Mouse (Mus musculus) heart, postnatal 36 days (tissue): ENCODE results near the gene Mtmr2. TPM values are rescaled to one million over a fixed set of nuclear protein-coding genes. Genes with fewer than 3 reads are reported as not detected.

Experiments
- DNase-seq, 2 experiments: peaks; one replicate each; pipeline ENCODE4 v3.0.0; 2021 to 2022
- intact Hi-C: fragments of 180-260 bp; cut with DNase I; formaldehyde crosslinking; loops from one replicate; pipeline ENCODE4 v1.15.1; 2025
- total RNA-seq, 2 experiments: library from RNA; stranded (reverse); gene quantifications; 2 replicates each; pipeline ENCODE4 v1.2.3; 2021

Gene Mtmr2
- total RNA-seq, 2 experiments from 2014 or later: 24.7 to 26.3 TPM

DNA sequence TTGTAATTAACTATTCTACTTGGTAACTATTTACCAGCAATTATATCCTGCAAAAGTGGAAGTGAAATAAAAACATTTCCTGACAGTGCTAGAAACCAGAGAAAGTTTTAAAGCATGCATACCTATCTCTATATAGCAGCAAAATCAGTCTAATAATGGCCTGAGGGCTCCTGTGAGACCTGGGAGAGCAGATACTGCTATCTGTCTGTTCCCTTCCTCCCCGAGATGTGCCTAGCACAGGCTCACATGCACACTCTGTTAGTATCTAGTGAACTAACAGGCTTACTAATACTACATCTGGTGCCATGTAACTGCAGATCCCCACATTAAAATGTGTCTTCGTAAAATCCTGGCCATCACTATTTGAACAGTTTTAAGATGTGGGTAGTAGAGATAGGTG, 46.5 kb downstream of the Mtmr2 start:
- no peak for DNase-seq
- intact Hi-C loops: no loop called here

DNA sequence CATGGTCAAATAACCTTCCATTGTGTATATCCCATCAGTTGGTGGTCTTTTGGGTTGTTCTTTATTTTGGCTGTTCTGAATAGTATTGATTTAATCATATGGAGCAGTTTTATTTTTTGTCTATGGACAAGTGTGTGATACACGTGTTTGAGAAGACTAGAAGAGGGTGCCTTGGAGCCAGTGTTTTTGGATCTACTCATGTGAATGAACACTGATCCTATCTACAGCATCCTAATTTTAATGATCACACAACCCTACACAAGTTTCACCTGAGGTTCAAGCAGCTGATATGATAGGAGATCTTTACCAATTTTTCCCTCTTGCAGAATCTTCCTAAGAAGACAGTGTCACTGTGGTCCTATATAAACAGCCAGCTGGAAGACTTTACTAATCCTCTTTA, 56.3 kb downstream of the Mtmr2 start:
- intact Hi-C loops: loop anchor here (5.0 kb wide), 1 partner anchor 572 kb away; no protein-coding TSS in a partner anchor
- no peak for DNase-seq

DNA sequence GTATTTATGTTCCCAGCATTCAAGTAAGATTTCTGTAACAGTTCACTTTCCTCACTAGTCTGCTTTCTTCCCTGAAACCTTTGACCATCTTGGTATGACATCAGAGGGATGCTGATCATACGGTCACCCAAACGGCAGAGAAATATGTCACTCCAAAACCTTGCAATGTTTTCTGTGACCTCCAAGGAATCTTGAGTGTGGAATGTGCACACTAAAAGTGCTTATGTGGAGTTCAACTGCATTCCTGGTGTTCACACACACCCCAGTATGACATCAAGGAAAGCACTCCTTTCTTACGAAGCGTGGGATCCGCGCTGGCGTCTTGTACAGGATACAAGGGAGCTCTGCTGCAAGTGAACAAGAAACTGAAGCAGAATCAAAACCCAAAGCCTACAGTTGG, 58.6 kb downstream of the Mtmr2 start:
- intact Hi-C loops: no loop called here
- no peak for DNase-seq

DNA sequence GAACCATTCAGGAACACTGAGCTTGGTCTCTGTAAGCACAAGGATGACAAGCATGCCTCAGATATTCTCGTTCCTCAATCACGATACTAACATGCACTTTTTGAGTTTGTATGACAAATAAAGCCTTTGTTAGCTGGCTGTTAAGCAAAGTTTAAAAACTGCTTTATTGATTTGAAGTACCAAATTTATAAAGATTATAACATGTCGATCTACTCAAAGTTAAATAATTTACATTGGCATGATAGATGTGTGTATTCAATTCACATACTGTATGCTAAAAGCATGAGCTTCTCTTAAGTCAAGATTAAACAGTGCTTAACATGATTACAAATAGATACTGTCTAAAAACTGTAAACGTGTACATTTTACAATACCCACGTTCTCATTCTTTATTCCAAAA, 59.4 kb downstream of the Mtmr2 start:
- DNase-seq: no peak
- intact Hi-C loops: no loop called here

DNA sequence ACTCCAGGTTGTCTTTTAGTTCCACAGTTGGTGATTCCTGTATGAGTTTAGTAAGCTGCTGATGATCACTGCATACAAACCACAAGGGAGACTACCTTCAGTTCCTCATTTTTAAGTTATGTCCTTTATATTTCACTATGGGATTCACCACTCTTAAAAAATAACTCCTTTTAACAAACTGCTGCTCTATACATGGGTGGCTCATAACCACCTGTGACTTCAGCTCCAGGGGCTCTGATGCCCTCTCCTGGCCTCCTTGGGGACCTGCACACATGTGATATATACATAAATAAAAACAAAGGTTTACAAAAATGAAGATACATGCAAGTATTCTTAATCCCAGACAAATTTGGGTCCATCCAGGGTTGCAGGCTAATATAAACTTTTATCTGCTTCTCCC, 61.7 kb downstream of the Mtmr2 start:
- DNase-seq: no peak
- intact Hi-C loops: no loop called here

DNA sequence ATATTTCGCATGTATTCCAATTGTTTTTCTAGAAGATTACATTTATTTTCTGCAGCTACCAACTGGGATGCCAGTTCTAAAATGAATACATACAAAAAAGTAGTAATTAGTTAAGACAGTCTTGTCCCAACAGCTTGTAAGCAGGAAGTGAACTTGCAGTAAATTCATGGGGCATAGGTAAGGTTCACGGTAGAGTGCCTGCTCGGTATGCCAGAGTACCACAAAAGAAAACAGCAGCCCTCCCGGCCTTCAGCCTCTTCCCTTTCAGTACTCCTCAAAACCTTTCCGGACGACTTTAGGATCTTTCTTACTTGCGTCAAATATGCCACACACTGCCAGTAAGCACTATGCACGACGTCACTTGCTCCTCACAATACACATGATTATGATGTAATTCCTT, 70.2 kb downstream of the Mtmr2 start:
- intact Hi-C loops: no loop called here
- no peak for DNase-seq

DNA sequence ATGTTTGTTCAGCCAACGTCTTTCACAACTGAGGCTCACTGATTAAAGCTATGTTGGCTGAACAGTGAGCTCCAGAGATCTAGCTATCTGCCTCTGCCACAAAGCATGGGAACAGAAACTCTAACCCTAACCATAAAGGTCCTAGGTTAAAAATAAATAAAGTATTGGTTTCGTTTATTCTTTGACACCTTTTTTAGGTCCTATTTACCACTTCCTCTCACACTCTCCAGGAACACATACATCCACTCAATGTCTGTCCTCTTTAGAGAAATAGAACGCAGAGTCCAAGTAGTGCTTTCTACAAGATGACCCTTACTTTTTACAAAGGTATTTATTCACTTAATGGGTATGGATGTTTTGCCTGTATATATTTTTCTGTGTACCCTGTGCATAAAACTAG, 72.6 kb downstream of the Mtmr2 start:
- intact Hi-C loops: no loop called here
- no peak for DNase-seq

DNA sequence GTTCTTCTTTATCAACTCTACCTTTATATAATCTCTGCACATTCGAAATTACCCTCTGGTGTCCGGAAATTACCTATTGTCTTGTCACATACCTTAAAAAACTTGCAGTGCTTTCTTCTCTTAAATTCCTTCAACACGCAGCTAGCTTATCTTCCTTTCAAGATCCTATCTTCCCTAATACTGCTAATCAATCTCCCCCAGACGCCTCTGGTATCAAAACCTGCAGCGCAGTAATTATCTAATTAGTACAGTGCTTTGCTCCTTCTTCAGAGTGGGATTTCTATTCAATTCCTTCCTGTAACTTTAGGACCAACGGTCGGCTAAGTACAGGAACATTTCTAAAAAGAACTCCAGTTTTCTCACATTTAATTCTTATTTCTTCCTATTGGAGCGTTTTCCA, 77.7 kb downstream of the Mtmr2 start:
- intact Hi-C loops: loop anchor here (2.0 to 5.0 kb wide), 2 partner anchors 581 to 676 kb away; partner anchors contain the start of genes Cwc15, Jrkl and Kdm4d
- DNase-seq: no peak

DNA sequence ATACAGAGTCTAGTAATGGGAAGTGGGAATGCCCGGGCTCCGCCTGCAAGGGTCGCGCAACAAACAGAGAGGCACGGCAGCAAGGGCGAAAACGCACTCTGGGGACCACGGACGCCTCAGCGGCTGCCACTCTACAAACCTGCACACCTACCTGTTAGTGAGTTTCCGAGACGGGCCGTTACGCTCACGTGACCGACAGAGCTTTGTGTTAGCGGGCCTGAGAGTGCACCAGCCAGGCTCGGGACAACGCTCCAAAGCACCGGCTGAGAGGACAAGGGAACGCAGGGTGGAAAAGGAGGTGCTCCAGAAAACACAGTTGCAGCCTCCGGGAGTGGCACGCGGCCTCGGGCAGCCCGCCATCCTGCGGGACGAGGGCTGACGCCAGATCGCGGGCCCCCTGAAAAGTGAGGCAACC, 78.2 kb downstream of the Mtmr2 start:
- intact Hi-C loops: loop anchor here (5.0 kb wide), 1 partner anchor 676 kb away; the partner anchor contains the start of genes Cwc15 and Kdm4d
- no peak for DNase-seq

DNA sequence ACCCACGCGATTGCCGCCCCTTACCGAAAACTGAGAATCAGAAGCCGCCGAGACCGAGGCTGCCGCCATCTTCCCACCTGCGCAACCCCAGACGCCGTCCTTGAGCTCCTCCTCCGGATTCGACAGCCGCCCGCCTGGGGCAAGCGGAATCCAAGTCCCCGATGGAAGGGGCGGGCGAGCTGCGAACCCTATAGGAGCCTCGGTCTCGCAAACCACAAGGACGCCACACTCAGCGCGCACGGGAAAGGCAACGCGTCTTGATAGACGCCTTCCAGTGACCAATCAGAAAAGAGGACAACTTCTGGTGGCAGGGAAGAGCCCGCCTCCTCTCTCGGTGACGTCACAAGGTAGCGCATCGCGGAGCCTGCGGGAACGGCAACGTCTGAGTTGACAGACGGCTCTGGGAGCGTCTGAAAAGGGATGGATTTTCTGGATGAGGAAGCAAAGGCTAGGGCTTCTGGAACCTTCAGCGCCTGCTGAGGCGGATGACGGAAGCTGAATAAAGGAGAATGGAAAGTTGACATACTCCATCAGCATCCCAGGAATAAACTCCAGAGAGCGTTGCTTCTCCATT, 78.7 kb downstream of the Mtmr2 start, which contains the start of gene Cep57:
Gene Cep57, minus strand, starts transcription at position 276 of the 574 bp plus-strand sequence.
- intact Hi-C loops: loop anchor here (1.0 to 5.0 kb wide), 2 partner anchors 78 to 675 kb away; partner anchors contain the start of genes Cwc15 and Kdm4d
- DNase-seq: peak; percentile 91 to 95

DNA sequence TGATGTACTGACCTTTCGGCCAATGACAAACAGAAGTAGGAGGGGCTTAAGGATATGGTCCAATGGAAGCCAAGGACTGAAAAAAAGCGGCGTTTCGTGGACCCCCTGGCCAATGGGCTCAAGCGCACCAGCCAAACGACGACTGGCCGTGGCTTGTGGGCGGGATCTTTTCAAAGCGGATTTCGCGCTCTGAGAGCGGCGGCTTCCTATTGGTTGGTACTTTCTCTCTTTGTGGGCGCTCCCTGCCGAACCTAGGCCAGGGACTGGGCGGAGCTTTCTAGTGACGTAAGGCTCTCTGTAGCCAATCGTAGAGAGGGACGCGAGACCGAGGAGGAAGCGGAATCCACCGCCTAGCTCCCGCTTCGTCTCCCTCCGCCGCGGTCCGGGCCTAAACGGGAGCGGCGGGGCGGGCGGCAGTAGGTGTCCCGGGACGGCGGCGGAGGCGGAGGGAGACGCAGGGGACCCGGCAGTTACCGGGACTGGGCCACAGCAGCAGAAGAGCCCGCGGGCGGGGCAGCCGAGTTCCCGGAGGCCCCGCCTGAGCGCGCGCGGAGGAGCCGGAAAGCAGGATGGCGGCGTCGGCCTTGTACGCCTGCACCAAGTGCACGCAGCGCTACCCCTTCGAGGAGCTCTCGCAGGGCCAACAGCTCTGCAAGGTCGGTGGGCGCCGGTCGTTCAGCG, 79.3 kb downstream of the Mtmr2 start, which contains the start of gene Fam76b:
Gene Fam76b, plus strand, starts transcription at position 311 of the 681 bp plus-strand sequence.
- intact Hi-C loops: loop anchor here (1.0 to 5.0 kb wide), 2 partner anchors 78 to 675 kb away; partner anchors contain the start of genes Cwc15 and Kdm4d
- peak; percentile 99 for DNase-seq

DNA sequence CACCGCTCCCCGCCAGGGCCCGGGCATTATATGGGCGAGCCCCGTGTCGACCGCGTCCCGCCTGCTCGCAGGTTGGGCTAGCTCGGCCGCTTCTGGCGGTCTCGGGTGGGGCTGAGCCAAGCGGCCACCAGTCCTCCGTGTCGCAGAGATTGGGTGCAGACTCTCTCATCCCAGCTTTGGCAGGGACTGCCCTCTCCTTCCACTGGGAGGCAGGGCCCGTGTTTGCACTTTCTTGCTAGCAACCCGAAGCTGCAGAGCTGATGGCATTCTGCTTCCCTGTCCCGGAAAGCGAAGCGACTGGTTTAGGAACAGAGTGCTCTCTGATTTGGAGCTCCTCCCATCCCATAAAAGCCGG, 79.9 kb downstream of the Mtmr2 start:
- intact Hi-C loops: loop anchor here (5.0 kb wide), 1 partner anchor 674 kb away; the partner anchor contains the start of genes Cwc15 and Kdm4d
- DNase-seq: no peak

DNA sequence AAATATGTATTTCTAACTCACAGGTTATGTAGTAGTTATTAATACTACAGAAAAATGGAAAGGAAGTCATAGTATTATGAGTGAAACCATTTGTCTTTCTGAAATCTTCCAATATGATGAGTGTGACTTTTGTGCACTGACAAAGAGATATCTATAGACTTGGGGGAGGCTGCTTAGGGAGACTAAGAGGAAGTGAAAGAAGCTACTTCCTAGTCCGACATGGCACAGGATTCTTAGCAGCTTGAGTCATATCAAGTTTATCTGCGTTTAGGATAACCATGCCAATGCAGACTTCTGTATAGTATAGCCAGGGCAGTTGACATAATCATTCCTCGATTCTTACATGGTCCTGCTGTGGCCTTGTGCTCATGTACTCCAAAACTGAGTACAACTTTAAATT, 87.0 kb downstream of the Mtmr2 start:
- no peak for DNase-seq
- intact Hi-C loops: no loop called here

DNA sequence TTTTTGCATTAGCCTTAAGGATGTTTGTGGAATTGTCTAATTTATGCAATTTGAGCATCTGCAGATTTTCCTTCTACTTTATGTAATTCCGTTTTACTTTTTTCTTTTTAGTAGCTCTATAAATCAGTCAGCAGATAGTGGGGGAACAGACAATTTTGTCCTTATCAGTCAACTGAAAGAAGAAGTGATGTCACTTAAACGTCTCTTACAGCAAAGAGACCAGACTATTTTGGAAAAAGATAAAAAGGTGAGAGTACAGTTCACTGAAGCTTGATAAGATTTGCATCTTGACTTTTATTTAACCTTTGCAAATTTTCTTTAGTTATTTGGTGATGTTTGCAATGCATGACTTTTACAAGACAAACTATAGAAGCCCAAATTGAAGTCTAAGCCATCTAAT, 88.5 kb downstream of the Mtmr2 start:
- intact Hi-C loops: no loop called here

DNA sequence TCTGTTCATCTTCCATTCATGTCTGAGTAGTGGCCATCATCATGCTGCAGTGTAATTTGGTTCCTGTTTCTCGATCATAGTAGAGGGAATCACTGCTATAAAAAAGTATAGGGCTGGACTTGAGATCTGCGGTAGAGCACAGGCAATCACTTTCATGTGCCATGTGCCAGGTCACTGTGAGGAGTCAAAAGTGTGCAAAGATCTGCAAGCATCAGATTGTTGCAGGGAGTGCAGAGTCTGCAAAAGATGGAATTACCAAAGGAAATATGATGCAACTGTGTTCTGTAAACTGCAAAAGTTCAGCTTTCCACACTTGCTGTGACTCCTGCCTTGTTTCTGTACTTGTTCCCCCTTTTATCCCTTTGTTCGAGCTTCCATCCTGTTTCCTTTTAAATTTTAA, 99.4 kb downstream of the Mtmr2 start:
- intact Hi-C loops: no loop called here
- DNase-seq: no peak

More for the DNA sequence above, 88.5 kb downstream of the Mtmr2 start:
- no peak for DNase-seq

DNA sequence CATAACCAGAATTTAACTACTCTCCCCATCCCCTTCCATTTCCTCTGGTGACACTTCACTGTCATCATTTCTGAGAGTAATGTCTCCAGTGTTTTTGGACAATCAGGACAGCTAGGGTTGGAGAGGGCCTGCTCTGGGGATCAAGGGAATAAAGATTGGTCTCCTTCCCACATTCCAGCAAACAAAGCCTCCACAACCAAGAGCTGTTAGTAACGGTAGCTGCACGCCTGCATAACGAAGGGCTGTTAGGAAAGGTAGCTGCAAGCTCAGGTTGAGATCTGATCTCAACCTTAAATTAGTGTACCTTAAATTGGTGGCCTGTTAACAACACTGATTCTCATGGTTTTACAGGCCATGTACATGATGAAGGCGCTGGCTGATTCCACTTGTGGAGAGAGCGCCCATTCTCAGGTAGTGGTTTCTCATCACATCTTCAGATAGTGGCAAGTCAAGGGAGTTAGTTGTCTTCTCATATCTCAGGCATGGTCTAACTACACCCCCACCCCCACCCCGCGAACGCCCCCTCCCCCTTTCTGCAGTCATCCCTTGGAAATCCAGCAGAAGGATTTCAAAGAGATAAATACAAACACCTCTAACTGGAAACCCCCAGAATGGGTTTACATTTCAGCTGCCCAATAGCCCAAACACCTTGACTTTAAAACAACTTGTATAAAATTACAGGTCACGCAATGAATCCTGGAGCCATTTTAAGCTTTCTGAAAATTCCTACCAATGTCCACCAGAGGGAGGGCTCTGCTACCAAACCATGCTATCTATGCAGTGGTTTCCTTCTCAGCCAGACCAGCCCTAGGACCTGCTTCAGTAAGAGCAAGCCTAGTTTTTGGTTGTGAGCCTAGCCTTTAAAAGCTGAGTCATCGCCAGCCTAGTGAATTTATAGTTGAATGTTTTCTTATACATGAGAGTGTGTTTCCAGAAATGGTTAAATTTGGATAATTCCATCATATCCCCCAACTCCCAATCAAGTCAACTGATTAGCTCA, 100.6 kb downstream of the Mtmr2 start:
- intact Hi-C loops: loop anchor here (2.0 kb wide), 1 partner anchor 494 kb away; no protein-coding TSS in a partner anchor
- DNase-seq: no peak

DNA sequence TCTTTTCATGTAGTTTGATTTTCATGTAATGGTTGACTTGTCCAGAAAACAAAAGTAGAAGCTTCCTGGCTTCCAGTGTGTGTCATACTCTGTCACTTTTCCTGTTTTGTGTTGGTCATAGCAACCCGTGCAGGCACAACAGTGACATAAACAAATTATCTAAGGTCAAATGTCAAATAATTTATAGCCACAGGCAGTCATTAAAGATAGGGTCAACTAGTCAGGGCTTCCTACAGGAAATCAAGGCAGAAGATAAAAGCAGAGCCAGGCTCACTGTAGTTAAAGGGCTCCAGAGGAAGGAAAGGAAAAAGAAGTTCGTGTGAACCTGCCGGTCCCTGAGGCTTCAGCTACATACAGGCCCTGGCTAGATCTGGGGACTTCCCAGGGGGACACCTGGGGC, 105.7 kb downstream of the Mtmr2 start:
- intact Hi-C loops: no loop called here
- DNase-seq: no peak
